Mouse (Mus musculus) thymus, postnatal 25 days (tissue): ENCODE results near the gene 4930564D02Rik.
A peak's percentile ranks its signal among the peaks of the same experiment; 100 is the strongest.

Experiments used
- DNase-seq: peaks from one replicate; pipeline ENCODE4 v3.0.0; 2022

The 4930564D02Rik gene

GRCm38 (mm10) chr3:105114269-105114668 is 47.6 kb downstream of the 4930564D02Rik start:
- peak; percentile 88 for DNase-seq

GRCm38 (mm10) chr3:105116596-105116995 is 50.0 kb downstream of the 4930564D02Rik start:
- no peak for DNase-seq

DNA sequence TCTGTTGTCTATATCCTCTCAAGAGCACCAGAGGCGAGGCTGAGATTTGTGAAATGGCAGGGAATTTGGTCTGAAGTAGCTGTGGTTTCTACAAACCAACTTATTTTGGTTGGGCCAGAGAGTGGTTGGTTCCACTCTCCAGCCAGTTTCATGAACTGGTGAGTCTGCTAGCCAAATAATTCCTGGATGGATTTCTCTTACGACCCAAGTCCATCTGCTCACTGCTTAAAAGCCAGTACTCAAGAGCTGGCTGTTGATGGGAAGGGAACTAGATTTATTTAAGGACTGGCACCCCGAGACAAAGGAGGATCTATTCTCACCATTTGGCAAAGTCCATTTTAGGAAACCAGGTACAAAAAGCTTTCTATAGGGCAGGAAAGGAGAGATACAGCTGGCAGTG is 57.1 kb downstream of the 4930564D02Rik start:
- DNase-seq = no peak

GRCm38 (mm10) chr3:105127881-105128280 is 61.2 kb downstream of the 4930564D02Rik start:
- no peak for DNase-seq
